Mouse (Mus musculus) stomach, postnatal 0 days (tissue): ENCODE measurements around the gene Cplx1.

Experiments used
- CTCF ChIP-seq: IDR thresholded peaks from 2 replicates; pipeline ENCODE4 v1.5.1; 2016; ENCODE audit warnings: antibody characterized with exemption, low read depth, mild to moderate bottlenecking, moderate library complexity
- EP300 ChIP-seq: optimal IDR thresholded peaks from 2 replicates; pipeline ENCODE3; 2016; ENCODE audit warnings: antibody characterized with exemption

DNA sequence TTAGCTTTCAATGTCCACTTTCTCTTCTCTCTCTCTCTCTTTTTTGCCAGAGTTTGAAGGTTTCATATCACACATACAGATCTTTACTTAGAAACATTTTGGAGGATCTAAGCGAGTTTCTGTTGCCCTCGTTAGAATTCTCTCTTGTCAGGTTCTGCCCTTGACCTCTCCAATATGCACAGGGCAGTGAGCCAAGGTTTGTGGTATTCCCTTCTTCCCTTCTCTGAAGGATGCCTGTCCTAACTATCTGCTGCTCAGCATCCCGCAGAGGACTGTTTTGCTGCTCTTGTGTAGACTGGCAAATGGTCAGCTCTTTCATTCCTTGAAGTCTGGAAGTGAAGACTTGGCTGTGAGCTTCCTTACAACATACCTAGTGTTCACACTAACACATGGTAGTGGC lies 14.5 kb upstream of the Cplx1 start:
- TF ChIP-seq CTCF: no peak
- TF ChIP-seq EP300: no peak
